7 mouse cellular contexts compared by ENCODE assay signal in genomic region chr4:59625676-59625997, GRCm38 (mm10). TPM values are rescaled to one million over a fixed set of nuclear protein-coding genes. Genes with fewer than 3 reads are reported as not detected.
DNase-seq lines count a peak whose midpoint lies in the region; ATAC-seq and TF ChIP-seq lines count a peak whose summit lies in the region.

No protein-coding gene starts in this region.

- TF ChIP-seq CTCF in olfactory bulb, adult 2 months (IDR thresholded peaks at IDR 0.05; ENCODE audit: insufficient read depth, low read depth, low read length) = no peak

- H3K27ac ChIP-seq in lung, embryonic 15.5 days = peak overlapping the region; percentile 52
- H3K27ac ChIP-seq in limb, embryonic 10.5 days = peak overlapping the region; percentile 96
- H3K27ac ChIP-seq in olfactory bulb, adult 2 months (ENCODE audit: insufficient read depth, low read depth, low read length) = peak overlapping the region; percentile 18; the same call in 1 of the 2 replicates

- TF ChIP-seq POLR2A in olfactory bulb, adult 2 months (IDR thresholded peaks at IDR 0.05; ENCODE audit: insufficient read depth, low read depth, low read length) = no peak

- H3K4me3 ChIP-seq in lung, embryonic 15.5 days = peak overlapping the region; percentile 62
- H3K4me3 ChIP-seq in limb, embryonic 10.5 days = peak overlapping the region; percentile 92
- peak overlapping the region; percentile 97 for H3K4me3 ChIP-seq in olfactory bulb, adult 2 months (ENCODE audit: insufficient read depth, low read depth, low read length)

- 3% methylated on average over 18 of the region's 18 CpGs for WGBS in lung, embryonic 15.5 days
- 2% methylated on average over 18 of the region's 18 CpGs for WGBS in limb, embryonic 10.5 days
- 2% methylated on average over 18 of the region's 18 CpGs for WGBS in olfactory bulb, adult 2 months

- no peaks in the 10 kb centered on the region for H3K27me3 ChIP-seq in lung, embryonic 15.5 days
- H3K27me3 ChIP-seq in limb, embryonic 10.5 days (ENCODE audit: low read depth, poor library complexity, severe bottlenecking) = no peaks in the 10 kb centered on the region

- peak overlapping the region; percentile 68 for H3K9ac ChIP-seq in lung, embryonic 15.5 days

- H3K4me1 ChIP-seq in lung, embryonic 15.5 days = peaks cover 25% of the 10 kb centered on the region
- peaks cover 33% of the 10 kb centered on the region for H3K4me1 ChIP-seq in limb, embryonic 10.5 days
- H3K4me1 ChIP-seq in olfactory bulb, adult 2 months (ENCODE audit: control insufficient read depth, insufficient read depth, low read length) = peaks cover 3% of the 10 kb centered on the region; the same call in 1 of the 2 replicates

- peak overlapping the region; percentile 81 for H3K4me2 ChIP-seq in lung, embryonic 15.5 days

- DNase-seq in lung, adult 18-20 months = no peak
- DNase-seq in limb, embryonic 10.5 days (ENCODE audit: low spot score) = no peak
- no peak for DNase-seq in yolk sac, embryonic 10.5 days (ENCODE audit: low spot score)
- no peak for DNase-seq in gastrocnemius, postnatal 4 days (ENCODE audit: low spot score in 2 of 2)

- peak; percentile 64 for ATAC-seq in lung, embryonic 15.5 days (ENCODE audit: borderline replicate concordance, extremely low read depth, low FRiP score, low TSS enrichment)
- ATAC-seq in erythroid progenitor cell, adult 5-6 weeks (replicated peaks; ENCODE audit: low FRiP score, poor library complexity, severe bottlenecking) = peak; percentile 9; the same call in 1 of the 2 replicates

- no peaks in the 10 kb centered on the region for H3K36me3 ChIP-seq in lung, embryonic 15.5 days
- no peaks in the 10 kb centered on the region for H3K36me3 ChIP-seq in limb, embryonic 10.5 days

- H3K9me3 ChIP-seq in lung, embryonic 15.5 days = no peaks in the 10 kb centered on the region
- no peaks in the 10 kb centered on the region for H3K9me3 ChIP-seq in limb, embryonic 10.5 days (replicated peaks)

RNA-seq across cellular contexts. Expression of gene E130308A19Rik, which starts 0.4 kb away (rescaled TPM):
- polyA plus RNA-seq in lung, embryonic 15.5 days (2015; fragmentation: Nextera tagmentation; extraction: Ambion mirVana) = 25.0 and 25.1 TPM in 2 replicates
- 4.7 and 6.7 TPM in 2 replicates for total RNA-seq in erythroid progenitor cell, adult 5-6 weeks (2015; ENCODE audit: low replicate concordance)
- total RNA-seq in erythroid progenitor cell, adult 5-6 weeks (2017; ENCODE audit: low replicate concordance) = 2.8 and 5.3 TPM in 2 replicates
- 36.4 and 42.6 TPM in 2 replicates for polyA plus RNA-seq in limb, embryonic 10.5 days (2016; fragmentation: Nextera tagmentation; extraction: Ambion mirVana)
- polyA plus RNA-seq in olfactory bulb, adult 2 months (2012; ENCODE audit: insufficient read depth, insufficient read length, low replicate concordance, missing spikeins) = not detected in 2 replicates
- total RNA-seq in gastrocnemius, postnatal 4 days (2021) = 1 to 10 TPM; 8.1 to 8.6 TPM

RNA-seq across cellular contexts. Expression of gene Hsdl2, which starts 44.3 kb away (rescaled TPM):
- 20.7 and 22.8 TPM in 2 replicates for polyA plus RNA-seq in lung, embryonic 15.5 days (2015; fragmentation: Nextera tagmentation; extraction: Ambion mirVana)
- 13.8 and 19.1 TPM in 2 replicates for total RNA-seq in erythroid progenitor cell, adult 5-6 weeks (2015; ENCODE audit: low replicate concordance)
- total RNA-seq in erythroid progenitor cell, adult 5-6 weeks (2017; ENCODE audit: low replicate concordance) = 11.8 and 20.7 TPM in 2 replicates
- 14.5 and 15.3 TPM in 2 replicates for polyA plus RNA-seq in limb, embryonic 10.5 days (2016; fragmentation: Nextera tagmentation; extraction: Ambion mirVana)
- polyA plus RNA-seq in olfactory bulb, adult 2 months (2012; ENCODE audit: insufficient read depth, insufficient read length, low replicate concordance, missing spikeins) = not detected in 2 replicates
- 10 to 100 TPM; 52.1 to 54.0 TPM for total RNA-seq in gastrocnemius, postnatal 4 days (2021)

Comparison
In these comparisons a context has a peak if more than half of its experiments do, and no peak if none do; other contexts are left out.
1. H3K27ac ChIP-seq: peak in every context shown above with its lines; median percentile 96 in limb, embryonic 10.5 days; 52 in lung, embryonic 15.5 days; 18 in olfactory bulb, adult 2 months.
2. RNA of gene E130308A19Rik, which starts 0.4 kb away (polyA plus RNA-seq): 36.4 to 42.6 TPM in limb, embryonic 10.5 days and 25.0 to 25.1 TPM in lung, embryonic 15.5 days; not detected in olfactory bulb, adult 2 months; every median in the first group is over 10 times any median in the second.
3. Peak in every context shown above with its lines, with median percentiles within 50 percentile points of each other: H3K4me3 ChIP-seq.